Mouse (Mus musculus) neural tube, embryonic 12.5 days (tissue): ENCODE results near the gene Tex45. TPM values are rescaled to one million over a fixed set of nuclear protein-coding genes. Genes with fewer than 3 reads are reported as not detected.
A peak's percentile ranks its signal among the peaks of the same experiment; 100 is the strongest.

Experiments used
- ATAC-seq: fragments of 200-750 bp; cut with Nextera tagmentation; 2 replicates; pipeline ENCODE4 v1.8.0; 2017; ENCODE audit warnings: low read depth, mild to moderate bottlenecking, moderate TSS enrichment, moderate library complexity; ENCODE audit not compliant: low FRiP score
- H3K27ac ChIP-seq: fragments of 300-500 bp; sonication (generic); 2 replicates; pipeline ENCODE4 v1.5.1; 2016
- H3K27me3 ChIP-seq: fragments of 300-500 bp; sonication (generic); replicated peaks from 2 replicates; pipeline ENCODE4 v1.6.1; 2016; ENCODE audit warnings: mild to moderate bottlenecking
- H3K36me3 ChIP-seq: fragments of 300-500 bp; sonication (generic); 2 replicates; pipeline ENCODE4 v1.6.1; 2016; ENCODE audit warnings: mild to moderate bottlenecking
- H3K4me1 ChIP-seq: fragments of 300-500 bp; sonication (generic); 2 replicates; pipeline ENCODE4 v1.6.1; 2016
- H3K4me2 ChIP-seq: fragments of 300-500 bp; sonication (generic); replicated peaks from 2 replicates; pipeline ENCODE4 v1.6.1; 2016; ENCODE audit warnings: mild to moderate bottlenecking
- H3K4me3 ChIP-seq: fragments of 300-500 bp; sonication (generic); 2 replicates; pipeline ENCODE4 v1.5.1; 2016
- H3K9ac ChIP-seq: fragments of 300-500 bp; sonication (generic); 2 replicates; pipeline ENCODE4 v1.6.1; 2016; ENCODE audit warnings: mild to moderate bottlenecking
- H3K9me3 ChIP-seq: fragments of 300-500 bp; sonication (generic); 2 replicates; pipeline ENCODE4 v1.6.1; 2016; ENCODE audit warnings: mild to moderate bottlenecking
- WGBS: fragments of 180-500 bp; shearing (Covaris S2); methylation state at CpG from one replicate; pipeline ENCODE4 v1.1.7; 2016; 5-methylcytosine and 5-hydroxymethylcytosine counted together
- polyA plus RNA-seq: library from polyadenylated mRNA; unstranded; fragments of >200 nt; fragmentation: Nextera tagmentation; extraction: Ambion mirVana; gene quantifications from 2 replicates; pipeline ENCODE4 v1.2.1, GENCODE M21; 2016

Gene Tex45
- polyA plus RNA-seq, 1 experiment from 2014 or later = not detected

DNA sequence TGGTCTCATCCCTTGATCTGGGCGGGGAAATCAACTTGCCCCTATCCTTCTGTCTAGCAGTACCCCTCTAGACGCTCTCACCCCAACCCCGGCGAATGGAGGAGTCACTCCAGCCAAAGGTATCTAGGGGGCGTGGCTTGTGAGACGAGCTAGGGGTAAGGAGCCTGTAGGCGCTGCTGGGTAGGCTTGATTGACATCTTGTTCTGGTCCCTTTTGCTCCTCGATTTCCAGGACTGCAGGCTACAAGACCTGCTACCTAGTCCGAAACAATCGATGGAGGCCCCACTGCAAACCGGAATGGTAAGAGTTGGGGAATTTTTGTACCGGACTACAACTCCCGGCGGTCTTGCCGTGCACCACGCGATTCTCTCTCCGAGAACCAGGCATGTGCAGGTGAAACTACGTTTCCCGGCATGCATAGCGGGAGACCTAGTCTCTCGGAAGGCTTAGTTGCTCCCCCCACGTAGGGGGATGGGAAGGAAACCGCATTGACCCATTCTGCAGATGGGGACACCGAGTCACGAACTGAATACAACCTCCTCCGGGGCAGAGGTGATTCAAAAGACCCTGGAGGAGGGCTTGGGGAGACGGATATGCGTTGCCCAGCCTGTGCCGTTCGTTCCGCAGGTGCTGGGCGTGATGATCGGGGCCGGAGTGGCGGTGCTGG, 45.9 kb downstream of the Tex45 start:
- Histone ChIP-seq H3K4me2 (peak overlapping the region; percentile 94), H3K27ac (no peak overlapping the region), H3K27me3 (no peaks in the 10 kb centered on the region), H3K36me3 (peaks cover 31% of the 10 kb centered on the region), H3K9me3 (no peaks in the 10 kb centered on the region), H3K4me3 (peak overlapping the region; percentile 56), H3K4me1 (peaks cover 3% of the 10 kb centered on the region), H3K9ac (peak overlapping the region; percentile 60)
- peak; percentile 87 for ATAC-seq
- WGBS = 2% methylated on average over 36 of the region's 36 CpGs

DNA sequence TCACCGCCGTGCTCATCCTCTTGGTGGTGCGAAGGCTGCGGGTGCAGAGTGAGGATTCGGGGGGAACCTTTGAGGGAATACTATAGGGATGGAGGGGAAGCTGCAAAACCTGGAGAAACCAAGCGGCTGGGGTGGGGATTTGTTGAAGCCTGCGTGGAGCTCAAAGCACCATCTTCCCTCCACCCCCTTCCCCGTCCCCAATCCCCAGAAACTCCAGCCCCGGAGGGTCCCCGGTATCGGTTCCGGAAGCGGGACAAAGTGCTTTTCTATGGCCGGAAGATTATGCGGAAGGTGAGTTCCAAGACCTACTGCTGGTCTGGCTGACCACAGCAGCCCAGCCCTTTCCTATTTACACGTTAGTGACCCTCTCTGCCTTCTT, 46.4 kb downstream of the Tex45 start:
- 10% methylated on average over 16 of the region's 16 CpGs for WGBS
- Histone ChIP-seq H3K4me1 (peaks cover 3% of the 10 kb centered on the region), H3K27me3 (no peaks in the 10 kb centered on the region), H3K9ac (0 out of 2 replicates have a peak overlapping the region, but pooled peaks have one; percentile 14), H3K36me3 (peaks cover 32% of the 10 kb centered on the region), H3K9me3 (no peaks in the 10 kb centered on the region), H3K4me3 (peak overlapping the region; percentile 56), H3K4me2 (peak overlapping the region; percentile 94), H3K27ac (no peak overlapping the region)
- no peak for ATAC-seq

DNA sequence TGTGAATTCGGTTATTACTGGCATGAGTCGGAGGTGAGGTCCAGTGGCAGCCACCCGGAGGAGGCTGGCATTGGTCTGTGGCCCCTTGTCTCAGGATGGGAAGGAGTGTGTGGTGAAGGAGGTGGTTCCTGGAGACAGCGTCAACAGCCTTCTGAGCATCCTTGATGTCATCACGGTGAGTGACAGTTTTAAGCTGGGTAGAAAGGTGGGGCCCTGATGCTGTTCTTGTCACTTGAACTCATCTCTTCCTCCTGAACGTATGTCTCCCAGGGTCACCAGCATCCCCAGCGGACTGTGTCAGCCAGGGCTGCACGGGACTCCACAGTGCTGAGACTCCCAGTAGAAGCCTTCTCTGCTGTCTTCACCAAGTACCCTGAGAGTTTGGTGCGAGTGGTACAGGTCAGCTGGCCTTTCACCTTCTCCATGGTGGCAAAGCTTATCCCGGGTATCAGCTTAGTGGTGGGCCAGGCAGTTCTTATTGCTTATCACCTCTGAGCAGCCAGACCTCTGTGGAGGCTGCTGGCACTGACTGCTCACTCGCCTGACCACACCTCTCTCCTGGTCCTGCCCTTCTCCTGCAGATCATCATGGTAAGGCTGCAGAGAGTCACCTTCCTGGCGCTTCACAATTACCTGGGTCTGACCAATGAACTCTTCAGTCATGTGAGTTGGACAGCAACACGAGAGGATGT, 51.5 kb downstream of the Tex45 start:
- Histone ChIP-seq H3K9ac (no peak overlapping the region), H3K27ac (no peak overlapping the region), H3K9me3 (no peaks in the 10 kb centered on the region), H3K4me1 (no peaks in the 10 kb centered on the region), H3K4me3 (no peak overlapping the region), H3K27me3 (no peaks in the 10 kb centered on the region), H3K4me2 (no peak overlapping the region), H3K36me3 (peaks cover 45% of the 10 kb centered on the region)
- WGBS = 91% methylated on average over 13 of the region's 13 CpGs
- ATAC-seq = no peak

DNA sequence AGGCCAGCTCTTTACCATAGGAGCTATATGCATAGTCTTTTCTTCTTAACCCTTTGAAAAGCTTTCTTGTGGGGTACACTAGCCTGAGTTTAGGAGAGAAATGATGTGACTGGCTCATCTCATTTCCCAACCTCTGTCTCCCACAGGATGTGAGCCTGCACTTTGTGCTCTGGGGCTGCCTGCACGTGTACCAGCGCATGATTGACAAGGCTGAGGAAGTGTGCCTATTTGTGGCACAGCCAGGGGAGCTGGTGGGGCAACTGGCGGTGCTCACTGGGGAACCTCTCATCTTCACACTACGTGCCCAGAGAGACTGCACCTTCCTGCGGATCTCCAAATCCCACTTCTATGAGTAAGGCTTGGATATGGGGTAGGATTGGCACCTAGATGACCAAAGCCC, 60.2 kb downstream of the Tex45 start:
- Histone ChIP-seq H3K4me3 (no peak overlapping the region), H3K36me3 (peaks cover 31% of the 10 kb centered on the region), H3K9ac (no peak overlapping the region), H3K9me3 (no peaks in the 10 kb centered on the region), H3K4me2 (no peak overlapping the region), H3K27me3 (no peaks in the 10 kb centered on the region), H3K27ac (no peak overlapping the region), H3K4me1 (no peaks in the 10 kb centered on the region)
- 90% methylated on average over 5 of the region's 5 CpGs for WGBS
- no peak for ATAC-seq

DNA sequence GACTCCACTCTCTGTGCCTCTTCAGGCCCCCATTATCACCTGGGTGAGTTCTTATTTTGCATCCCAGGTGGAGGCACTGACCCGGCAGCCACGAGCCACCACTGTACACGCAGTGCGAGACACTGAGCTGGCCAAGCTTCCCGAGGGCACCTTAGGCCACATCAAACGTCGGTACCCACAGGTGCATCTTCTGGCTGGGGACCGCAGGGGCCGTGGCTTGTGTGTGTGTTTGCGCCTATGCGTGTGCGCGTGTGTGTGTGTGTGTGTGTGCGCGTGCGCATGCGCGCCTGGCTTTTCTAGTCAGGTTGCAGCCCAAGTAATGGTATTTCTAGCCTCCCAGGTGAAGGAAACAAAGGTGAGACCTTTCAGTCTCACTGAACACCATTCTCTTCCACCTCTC, 61.3 kb downstream of the Tex45 start:
- 95% methylated on average over 18 of the region's 18 CpGs for WGBS

GRCm38 (mm10) chr8:3536053-3536841, 65.6 kb downstream of the Tex45 start:
- Histone ChIP-seq H3K27me3 (no peaks in the 10 kb centered on the region), H3K4me3 (no peak overlapping the region), H3K4me2 (no peak overlapping the region), H3K9ac (no peak overlapping the region), H3K9me3 (no peaks in the 10 kb centered on the region), H3K27ac (no peak overlapping the region), H3K36me3 (peaks cover 67% of the 10 kb centered on the region), H3K4me1 (no peaks in the 10 kb centered on the region)
- 62% methylated on average over 15 of the region's 15 CpGs for WGBS
- ATAC-seq = no peak

More for the DNA sequence above, 61.3 kb downstream of the Tex45 start:
- Histone ChIP-seq H3K4me2 (no peak overlapping the region), H3K4me3 (no peak overlapping the region), H3K27ac (no peak overlapping the region), H3K36me3 (peaks cover 36% of the 10 kb centered on the region), H3K9me3 (no peaks in the 10 kb centered on the region), H3K27me3 (no peaks in the 10 kb centered on the region), H3K9ac (no peak overlapping the region), H3K4me1 (no peaks in the 10 kb centered on the region)
- ATAC-seq = no peak

Other genes starting within 250 kb of the Tex45 start
- gene Insr, start 191.2 kb upstream of the Tex45 start, polyA plus RNA-seq = 53.7 and 55.6 TPM in 2 replicates
- gene A430078G23Rik, start 117.4 kb upstream of the Tex45 start, polyA plus RNA-seq = 0.13 TPM in 1 of 2 replicates, not detected in the other
- gene Arhgef18, start 77.9 kb upstream of the Tex45 start, polyA plus RNA-seq = 12.1 and 13.4 TPM in 2 replicates
- gene Pex11g, start 3.2 kb upstream of the Tex45 start, polyA plus RNA-seq = 3.4 and 4.2 TPM in 2 replicates
- gene Zfp358, start 22.3 kb downstream of the Tex45 start, polyA plus RNA-seq = 81.8 and 87.0 TPM in 2 replicates
- gene Mcoln1, start 29.6 kb downstream of the Tex45 start, polyA plus RNA-seq = 74.4 and 78.9 TPM in 2 replicates
- 31.2 and 33.9 TPM in 2 replicates for gene Pnpla6, start 44.5 kb downstream of the Tex45 start, polyA plus RNA-seq
- gene C330021F23Rik, start 97.1 kb downstream of the Tex45 start, polyA plus RNA-seq = 1.3 and 1.8 TPM in 2 replicates
- gene Camsap3, start 116.4 kb downstream of the Tex45 start, polyA plus RNA-seq = 22.0 and 28.0 TPM in 2 replicates
- 62.3 and 67.2 TPM in 2 replicates for gene Xab2, start 150.5 kb downstream of the Tex45 start, polyA plus RNA-seq
- gene Pet100, start 150.7 kb downstream of the Tex45 start, polyA plus RNA-seq = 129 and 134 TPM in 2 replicates
- gene Pcp2, start 154.7 kb downstream of the Tex45 start, polyA plus RNA-seq = 0.37 and 0.40 TPM in 2 replicates
- 24.5 and 26.5 TPM in 2 replicates for gene Stxbp2, start 160.1 kb downstream of the Tex45 start, polyA plus RNA-seq
- gene Retn, start 184.9 kb downstream of the Tex45 start, polyA plus RNA-seq = 0.45 TPM in 1 of 2 replicates, not detected in the other
- gene Mcemp1, start 194.9 kb downstream of the Tex45 start, polyA plus RNA-seq = 0.13 TPM in 1 of 2 replicates, not detected in the other
- 7.1 and 8.0 TPM in 2 replicates for gene Fcor, start 201.5 kb downstream of the Tex45 start, polyA plus RNA-seq
- 44.5 and 45.6 TPM in 2 replicates for gene Trappc5, start 205.4 kb downstream of the Tex45 start, polyA plus RNA-seq
- 0.30 and 0.41 TPM in 2 replicates for gene Fcer2a, start 223.3 kb downstream of the Tex45 start, polyA plus RNA-seq
- gene Clec4g, start 249.8 kb downstream of the Tex45 start, polyA plus RNA-seq = not detected in 2 replicates